Mouse (Mus musculus): ENCODE data around the gene Slc6a15.

The Slc6a15 gene

DNA sequence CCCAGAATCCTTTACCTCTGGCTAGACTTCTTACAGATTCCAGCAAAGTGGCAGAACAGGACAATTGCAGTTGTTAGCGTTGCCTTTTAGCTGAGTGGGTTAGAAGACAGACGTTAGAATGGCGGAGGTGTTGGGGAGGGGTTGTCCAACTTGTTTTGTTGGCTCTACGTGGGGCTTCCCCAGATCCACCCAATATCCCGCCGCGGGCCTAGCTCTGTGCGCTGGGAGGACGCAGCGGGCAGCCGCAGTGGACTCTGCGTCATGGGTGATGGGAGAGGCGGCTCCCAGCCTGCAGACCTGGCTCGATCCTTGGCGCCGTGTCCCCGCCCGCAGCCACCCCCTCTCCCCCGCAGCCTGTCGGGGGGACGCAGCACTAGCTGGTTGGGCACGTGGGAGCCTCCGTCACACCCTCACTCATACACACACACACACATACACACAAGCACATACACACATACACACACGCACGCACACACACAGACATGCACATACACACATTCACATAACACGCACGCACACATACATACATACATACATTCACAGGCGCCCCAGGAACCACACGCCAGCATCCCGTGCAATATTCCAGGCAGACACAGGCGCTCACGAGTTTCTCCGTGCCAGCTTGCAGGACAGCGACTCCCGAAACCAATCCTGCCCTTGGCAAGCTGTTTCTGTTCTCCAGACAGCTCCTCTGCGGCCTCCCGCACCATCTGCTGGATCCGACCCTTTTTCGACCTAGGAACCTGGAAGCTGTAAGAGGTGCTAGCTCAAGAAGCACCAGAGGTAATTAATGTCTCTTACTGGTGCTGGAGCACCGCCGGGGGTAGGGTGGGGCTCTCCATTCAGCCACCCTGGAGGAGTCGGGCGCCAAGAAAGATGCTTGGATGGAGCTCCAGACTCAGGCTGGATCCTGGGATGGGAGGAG, at the start of gene Slc6a15:
Slc6a15 (plus strand) TSS at position 413 of the 925 bp plus-strand sequence.
- in situ Hi-C loops (cut with MboI, MseI), result no loop called here

DNA sequence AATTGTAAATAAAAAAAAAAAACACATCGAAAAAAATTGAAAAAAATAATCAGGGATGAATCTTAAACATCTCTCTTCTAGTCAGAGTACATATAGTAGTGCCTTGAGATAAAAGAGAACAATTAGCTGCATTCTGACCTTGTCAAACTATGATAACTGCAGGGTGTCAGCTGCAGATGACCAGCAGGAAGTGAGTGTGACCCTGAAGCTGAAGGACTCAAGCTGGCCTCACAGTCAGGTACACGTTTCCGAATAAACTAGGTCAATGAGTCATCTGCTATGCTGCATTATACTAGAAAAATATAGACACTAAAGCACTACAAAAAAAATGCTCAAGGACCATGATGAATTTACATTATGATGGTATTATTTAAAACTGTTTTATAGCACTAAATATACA, 45.6 kb upstream of the Slc6a15 start:
- in situ Hi-C loops (cut with MboI, MseI), result no loop called here

DNA sequence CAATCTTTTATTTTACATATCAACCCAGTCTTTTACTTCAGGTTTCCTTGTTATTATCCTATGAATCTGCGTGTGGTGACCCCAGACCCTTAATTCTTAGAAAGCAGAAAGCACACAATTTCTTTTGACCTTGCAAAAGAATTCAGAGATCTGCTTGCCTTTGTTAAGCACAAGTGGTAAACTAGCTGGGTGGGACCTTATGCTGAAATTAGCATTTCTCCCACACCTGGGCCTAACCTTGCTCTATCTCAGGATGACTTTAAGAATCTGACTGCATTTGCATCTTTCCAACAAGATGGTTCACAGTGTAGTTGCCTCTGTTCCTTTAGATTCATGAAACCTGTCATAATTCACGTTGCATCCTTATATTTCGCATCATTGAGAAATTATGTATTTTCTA, 44.2 kb upstream of the Slc6a15 start:
- in situ Hi-C loops (cut with MboI, MseI), result no loop called here

DNA sequence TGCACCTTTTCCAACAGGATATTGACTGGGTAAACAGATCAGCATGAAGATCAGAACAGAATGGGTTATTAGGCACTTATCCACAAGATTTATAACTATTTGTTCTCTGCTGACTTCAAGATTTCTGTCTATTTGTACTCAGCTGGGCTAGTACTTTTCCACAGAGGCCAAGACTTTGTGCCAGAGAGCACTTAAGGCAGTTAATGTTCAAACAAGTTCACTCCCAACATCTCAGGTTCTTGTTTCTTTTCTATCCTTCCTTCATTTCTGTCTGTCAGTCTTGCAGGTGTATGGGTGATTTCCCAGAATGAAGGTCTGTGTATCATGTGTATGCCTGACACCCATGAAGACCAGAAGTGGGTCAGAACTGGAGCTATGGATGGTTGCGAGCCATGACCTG, 33.3 kb upstream of the Slc6a15 start:
- in situ Hi-C loops (cut with MboI, MseI), result no loop called here

DNA sequence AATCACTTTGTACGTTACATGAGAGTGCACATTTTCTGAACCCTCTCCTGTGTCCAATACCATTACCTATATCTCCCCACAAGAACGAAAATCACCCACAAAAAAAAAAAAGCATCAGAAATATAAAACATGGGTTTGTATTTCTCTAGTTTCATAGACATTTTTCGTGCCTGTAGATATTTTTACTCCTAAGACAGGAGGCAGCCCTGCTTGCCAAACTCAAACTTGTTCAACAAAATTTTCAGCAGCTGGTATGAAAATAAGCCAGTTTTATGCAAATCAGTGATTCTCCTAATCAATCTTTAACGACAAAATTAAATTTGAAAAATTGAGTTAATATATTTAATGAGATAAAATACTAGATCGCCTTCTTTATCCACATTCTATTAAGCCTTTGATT, 27.7 kb upstream of the Slc6a15 start:
- in situ Hi-C loops (cut with MboI, MseI), result no loop called here

DNA sequence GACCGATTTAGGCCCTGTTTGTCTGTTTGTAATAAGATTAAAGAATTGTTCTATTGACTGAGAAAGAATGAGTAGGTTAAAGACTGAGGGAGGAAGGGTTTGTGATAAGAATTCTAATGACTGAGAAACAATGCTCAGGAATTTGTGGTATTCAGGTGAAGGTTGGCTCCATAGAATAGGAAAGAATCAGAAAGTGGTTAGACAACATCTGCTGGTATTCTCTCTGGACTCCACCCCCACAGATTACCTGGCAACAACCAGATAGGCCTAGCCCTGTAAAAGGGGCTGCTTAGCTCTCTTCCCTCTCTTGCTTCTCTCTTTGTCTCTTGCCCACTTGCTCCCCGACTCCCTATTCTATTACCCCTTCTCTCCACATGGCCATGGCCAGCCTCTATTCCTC, 20.8 kb upstream of the Slc6a15 start:
- in situ Hi-C loops (cut with MboI, MseI), result no loop called here

DNA sequence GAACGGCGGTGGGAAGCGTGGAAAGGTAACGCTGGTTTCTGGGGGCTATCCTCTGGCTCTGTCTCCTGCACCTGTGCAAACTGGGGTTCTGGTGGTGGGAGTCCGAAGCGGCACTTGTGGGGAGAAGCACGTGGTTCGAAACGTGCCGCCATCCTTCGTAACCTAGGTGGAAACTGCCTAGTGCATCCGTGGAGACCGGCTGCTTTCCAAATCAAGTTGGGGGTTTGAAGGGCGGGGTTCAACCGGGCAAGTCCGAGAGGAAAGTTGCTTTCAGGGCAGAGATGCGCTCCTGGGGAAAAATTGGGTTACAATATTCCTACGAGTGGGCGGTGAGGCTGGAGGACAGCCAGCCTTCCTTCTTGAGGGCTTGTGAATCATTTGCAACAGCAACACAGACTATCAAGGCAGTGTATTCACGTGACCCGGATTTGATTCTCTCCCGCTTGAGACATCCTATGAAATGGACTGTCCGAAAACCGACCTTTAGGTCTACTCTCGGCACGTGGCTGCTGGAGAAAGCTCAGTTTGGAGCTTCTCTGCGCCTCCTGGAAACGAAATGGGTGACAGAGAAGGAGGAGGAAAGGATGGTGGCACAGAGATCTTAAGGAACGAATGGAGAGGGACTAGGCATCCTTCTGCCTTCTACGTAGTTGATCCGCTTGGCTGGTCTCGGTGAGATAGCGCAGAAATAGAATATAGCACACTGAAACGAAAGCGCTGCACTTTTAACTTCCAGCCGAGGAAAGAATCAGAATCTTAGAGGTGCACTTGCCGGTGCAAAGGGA, 905 bp downstream of the Slc6a15 start:
- in situ Hi-C loops (cut with MboI, MseI), result no loop called here

DNA sequence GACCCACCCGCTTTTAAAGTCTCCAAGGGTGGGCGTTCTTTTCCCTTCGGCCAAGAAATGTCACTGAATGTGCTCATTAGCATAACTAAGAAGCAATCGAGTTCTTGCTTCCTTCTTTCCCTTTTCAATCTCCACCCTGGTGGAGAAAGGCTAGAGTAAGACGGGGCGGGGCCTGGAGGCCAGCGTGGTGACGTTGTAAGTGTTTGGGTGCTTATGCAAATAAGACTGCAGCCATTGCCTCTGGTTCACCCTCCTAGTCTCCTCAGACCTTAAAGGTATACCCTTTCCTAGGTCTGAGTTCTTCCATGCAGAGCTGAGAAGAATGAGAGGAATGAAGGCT, 1.5 kb downstream of the Slc6a15 start:
- in situ Hi-C loops (cut with MboI, MseI), result no loop called here

DNA sequence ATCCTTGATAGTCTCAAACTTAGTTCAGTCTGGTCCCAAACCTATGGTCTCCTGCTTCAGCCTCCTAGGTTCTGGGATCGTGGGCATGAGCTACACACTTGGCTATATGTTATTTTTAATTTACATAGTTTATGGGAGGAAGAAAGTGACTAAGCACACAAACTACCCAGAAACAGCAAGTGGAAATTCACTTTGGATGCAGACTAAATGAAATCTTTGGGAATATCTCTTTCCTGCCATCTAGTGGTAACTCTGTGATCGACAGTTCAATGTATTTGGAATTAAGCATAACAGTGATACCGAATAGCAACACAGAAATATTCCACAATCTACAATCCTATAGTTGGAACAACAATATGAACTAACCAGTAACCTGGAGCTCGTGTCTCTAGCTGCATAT, 34.6 kb downstream of the Slc6a15 start:
- in situ Hi-C loops (cut with MboI, MseI), result no loop called here

DNA sequence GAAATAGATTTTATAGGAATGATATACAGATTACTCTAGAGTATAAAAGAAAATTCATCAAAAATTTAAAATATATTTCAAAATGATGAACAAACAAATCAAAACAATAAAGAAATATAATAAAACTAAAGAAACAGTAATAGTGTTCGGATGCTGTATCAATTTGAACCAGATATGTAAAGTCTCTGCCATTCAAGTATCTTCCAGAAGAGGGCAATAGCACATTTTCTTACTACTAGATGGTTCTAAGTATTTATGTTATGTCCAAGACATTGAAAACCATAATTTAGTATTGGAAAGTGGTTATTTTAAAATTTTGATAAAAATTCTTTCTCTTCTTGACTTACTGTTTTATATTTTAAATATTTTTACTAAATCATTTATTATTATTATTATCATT, 60.1 kb downstream of the Slc6a15 start:
- in situ Hi-C loops (cut with MboI, MseI), result no loop called here

DNA sequence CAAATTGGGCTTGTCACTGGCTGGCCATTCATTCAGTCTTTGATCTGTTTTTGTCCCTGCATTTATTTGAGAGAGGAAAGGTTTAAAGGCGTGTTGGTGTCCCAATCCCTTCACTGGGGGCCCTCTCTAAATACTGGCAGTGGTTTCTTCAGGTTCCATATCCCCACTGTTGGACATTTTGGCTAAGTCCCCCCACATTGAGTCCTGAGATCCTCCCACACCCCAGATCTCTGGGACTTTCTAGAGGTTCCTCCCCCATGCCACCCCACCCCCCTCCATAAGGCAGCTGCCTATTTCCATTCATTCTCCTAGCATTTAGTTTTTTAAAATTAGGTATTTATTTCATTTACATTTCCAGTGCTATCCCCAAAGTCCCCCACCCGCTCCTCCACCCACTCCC, 75.0 kb downstream of the Slc6a15 start:
- in situ Hi-C loops (cut with MboI, MseI), result no loop called here

DNA sequence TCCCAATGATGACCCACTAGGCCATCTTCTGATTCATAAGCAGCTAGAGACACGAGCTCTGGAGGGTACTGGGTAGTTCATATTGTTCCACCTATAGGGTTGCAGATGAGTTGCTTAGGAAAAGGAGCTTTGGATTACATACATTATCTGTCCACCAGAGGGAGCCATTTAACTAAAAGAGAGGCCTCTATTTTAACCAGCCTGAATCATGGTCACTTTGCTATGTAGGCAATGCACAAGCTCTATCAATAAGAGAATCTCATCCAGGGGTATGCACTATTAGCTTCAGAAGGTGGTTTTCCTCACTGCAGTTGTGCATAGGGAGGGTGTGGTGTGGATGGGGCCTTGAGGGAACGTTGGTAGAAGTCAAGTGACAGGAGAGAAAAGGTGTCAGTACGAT, 75.5 kb downstream of the Slc6a15 start:
- in situ Hi-C loops (cut with MboI, MseI), result no loop called here

DNA sequence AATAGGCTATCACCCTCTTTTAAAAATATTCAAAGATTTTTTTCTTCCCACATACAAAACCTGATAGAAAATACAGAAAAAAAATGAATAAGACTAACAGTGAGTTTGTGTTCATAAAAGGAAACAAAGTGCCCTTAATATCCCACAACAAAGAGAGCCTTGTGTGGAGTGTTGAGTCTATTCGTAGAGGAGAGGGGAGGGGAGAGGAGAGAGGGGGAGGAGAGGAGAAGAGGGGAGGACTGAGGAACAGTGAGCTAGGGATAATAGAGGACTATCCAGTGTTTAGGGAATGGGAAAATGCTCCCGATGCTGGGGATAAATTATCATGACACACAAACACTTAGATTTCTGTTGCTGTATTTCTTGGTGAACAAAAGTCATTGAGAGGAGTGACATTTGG, 80.8 kb downstream of the Slc6a15 start:
- in situ Hi-C loops (cut with MboI, MseI), result no loop called here

DNA sequence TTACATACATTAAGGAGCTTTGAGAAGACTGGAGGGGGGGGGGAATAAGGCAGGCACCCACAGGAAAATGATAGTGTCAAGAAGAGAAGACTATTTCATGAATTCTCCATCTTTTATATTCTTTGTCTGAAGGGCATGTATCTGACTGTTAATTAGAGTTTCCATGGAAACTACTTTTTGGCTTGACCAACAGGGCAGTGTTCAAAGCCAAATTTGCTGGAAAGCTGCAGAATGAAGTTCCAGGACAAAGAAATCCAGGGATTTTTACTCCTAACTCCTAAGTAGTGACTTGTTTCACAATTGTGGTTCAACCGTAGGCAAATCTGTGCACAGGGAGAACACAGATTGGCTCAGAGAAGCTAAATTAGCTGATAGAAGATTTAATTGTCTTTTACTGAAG, 90.3 kb downstream of the Slc6a15 start:
- in situ Hi-C loops (cut with MboI, MseI), result no loop called here
